Mouse (Mus musculus): ENCODE results near the gene Phf19. TPM values are rescaled to one million over a fixed set of nuclear protein-coding genes. Genes with fewer than 3 reads are reported as not detected.

The Phf19 gene
- total RNA-seq, 1 experiment: 3.7 TPM

DNA sequence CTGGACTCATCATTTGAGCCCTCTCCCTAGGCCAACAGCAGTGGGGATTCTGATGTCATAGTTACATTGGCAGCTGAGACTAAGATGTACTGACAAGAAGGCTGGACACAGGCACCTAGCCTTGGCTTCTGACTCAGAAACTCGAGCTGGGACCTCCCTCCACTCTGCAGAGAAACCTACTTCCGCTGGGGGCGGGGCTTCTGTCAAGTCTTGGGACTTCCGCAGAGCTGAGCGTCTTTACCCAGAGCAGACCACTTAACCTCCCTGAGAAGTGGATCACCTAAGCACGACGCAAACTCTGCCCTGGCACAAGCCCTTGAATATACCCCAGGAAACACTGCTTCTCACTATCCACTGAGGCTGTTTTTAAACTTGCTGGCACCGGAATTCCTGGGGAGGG, 30.9 kb upstream of the Phf19 start:
- peak overlapping the region; percentile 28; the same call in 1 of the 2 replicates for H3K27ac ChIP-seq (ENCODE audit: insufficient read depth, low read depth, low read length, poor library complexity, severe bottlenecking)
- no peaks in the 10 kb centered on the region for H3K36me3 ChIP-seq (ENCODE audit: control insufficient read depth, insufficient read depth, low read length, poor library complexity, severe bottlenecking)
- no peak overlapping the region; the same call in 1 of the 2 replicates for H3K9ac ChIP-seq (ENCODE audit: insufficient read depth, low read depth, low read length, poor library complexity, severe bottlenecking)
- TF ChIP-seq ZC3H11A (IDR thresholded peaks at IDR 0.05; ENCODE audit: borderline replicate concordance, low read depth, low read length): no peak
- TF ChIP-seq MAFK (IDR thresholded peaks at IDR 0.05; ENCODE audit: insufficient read depth, low read depth, low read length): no peak
- no peak for TF ChIP-seq ZNF384 (IDR thresholded peaks at IDR 0.05; ENCODE audit: low read depth, low read length)
- no peak for TF ChIP-seq HCFC1 (IDR thresholded peaks at IDR 0.05; ENCODE audit: borderline replicate concordance, insufficient read depth, low read length)
- no peak for TF ChIP-seq CHD2 (IDR thresholded peaks at IDR 0.05; ENCODE audit: low read depth, low read length)
- peak; percentile 50 for DNase-seq (ENCODE audit: low read depth, low spot score)
- peaks cover 10 to 45% of the 10 kb centered on the region in 2 experiments for H3K4me1 ChIP-seq (ENCODE audit: control insufficient read depth in 2 of 2, insufficient read depth in 2 of 2, low read length in 2 of 2, poor library complexity in 1 of 2)
- H3K9me3 ChIP-seq (ENCODE audit: control insufficient read depth, insufficient read depth, low read depth, low read length): no peaks in the 10 kb centered on the region
- H3K4me3 ChIP-seq (ENCODE audit: insufficient read depth in 1 of 2, low read depth in 1 of 2, low read length in 2 of 2, poor library complexity in 1 of 2, severe bottlenecking in 1 of 2): peak overlapping the region in 1 of 2 experiments; percentile 25; a peak in 1 of 4 replicates
- in situ Hi-C loops (cut with MboI; ENCODE audit: low sequenced_read_pairs in 2 of 2, unreplicated experiment in 2 of 2): no loop called here

DNA sequence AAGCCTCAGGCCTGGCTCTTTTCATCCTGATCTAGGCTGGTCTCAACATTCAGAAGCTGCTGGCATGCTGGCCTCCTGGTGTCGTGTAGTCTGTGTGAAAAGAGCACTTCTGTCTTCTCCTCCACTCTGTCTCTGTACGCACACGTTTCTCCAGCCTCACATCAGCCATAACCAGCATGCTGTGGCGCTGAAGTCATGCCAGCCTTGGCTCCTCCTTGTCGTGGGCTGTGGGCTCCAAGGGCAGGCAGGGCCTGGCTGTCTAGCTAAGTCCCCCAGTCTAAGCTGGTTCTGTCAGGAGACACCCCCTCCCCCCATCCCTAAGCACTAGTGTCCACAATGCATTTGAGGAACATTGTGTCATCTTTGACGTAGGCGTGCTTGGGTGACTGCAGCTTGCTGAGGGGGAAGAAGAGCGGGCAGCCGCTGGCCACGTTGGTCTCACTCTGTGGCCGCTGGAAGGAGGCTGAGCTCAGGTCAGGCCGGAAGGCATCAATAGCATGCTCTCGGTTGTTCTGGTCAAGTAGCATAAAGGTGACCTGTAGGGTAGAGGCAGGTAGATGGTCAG, 29.8 kb upstream of the Phf19 start:
- H3K27ac ChIP-seq (ENCODE audit: insufficient read depth, low read depth, low read length, poor library complexity, severe bottlenecking): no peak overlapping the region
- no peaks in the 10 kb centered on the region for H3K36me3 ChIP-seq (ENCODE audit: control insufficient read depth, insufficient read depth, low read length, poor library complexity, severe bottlenecking)
- no peak overlapping the region for H3K4me3 ChIP-seq (ENCODE audit: insufficient read depth in 1 of 2, low read depth in 1 of 2, low read length in 2 of 2, poor library complexity in 1 of 2, severe bottlenecking in 1 of 2)
- TF ChIP-seq HCFC1 (IDR thresholded peaks at IDR 0.05; ENCODE audit: borderline replicate concordance, insufficient read depth, low read length) (no peak), CHD2 (IDR thresholded peaks at IDR 0.05; ENCODE audit: low read depth, low read length) (no peak)
- no peak overlapping the region for H3K9ac ChIP-seq (ENCODE audit: insufficient read depth, low read depth, low read length, poor library complexity, severe bottlenecking)
- H3K9me3 ChIP-seq (ENCODE audit: control insufficient read depth, insufficient read depth, low read depth, low read length): no peaks in the 10 kb centered on the region
- in situ Hi-C loops (cut with MboI; ENCODE audit: low sequenced_read_pairs in 2 of 2, unreplicated experiment in 2 of 2): no loop called here
- peaks cover 10 to 45% of the 10 kb centered on the region in 2 experiments for H3K4me1 ChIP-seq (ENCODE audit: control insufficient read depth in 2 of 2, insufficient read depth in 2 of 2, low read length in 2 of 2, poor library complexity in 1 of 2)
- no peak for DNase-seq (ENCODE audit: low read depth, low spot score)

DNA sequence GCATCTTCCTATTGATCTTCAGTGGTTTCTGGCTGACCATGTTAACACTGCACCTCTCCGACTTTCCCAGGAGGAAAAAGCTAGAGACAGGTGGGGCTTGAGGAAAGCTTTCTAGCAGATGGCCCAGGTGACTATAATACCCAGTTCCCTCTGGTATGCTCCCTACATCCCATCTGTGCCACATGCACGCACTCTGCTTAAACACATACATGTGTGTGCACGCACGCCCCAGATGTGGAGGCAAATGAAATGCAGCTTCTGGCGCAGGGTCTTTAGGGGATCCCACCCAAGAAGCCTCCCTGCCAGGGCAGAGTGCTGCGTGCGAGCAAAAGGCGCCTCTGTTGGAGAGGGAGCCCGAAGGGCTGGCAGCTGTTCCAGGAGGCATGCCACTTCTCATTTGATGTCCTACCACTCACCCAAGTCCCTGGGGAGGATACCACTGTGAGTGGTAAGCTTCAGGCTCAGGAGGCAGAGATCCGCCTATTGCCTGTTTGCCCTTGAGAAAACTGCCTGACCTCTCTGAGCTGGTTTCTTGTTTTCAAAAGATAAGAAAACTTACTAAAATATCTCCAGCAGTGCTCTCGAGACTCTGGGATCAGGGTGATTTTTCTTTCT, 27.3 kb upstream of the Phf19 start:
- Histone ChIP-seq H3K9ac (ENCODE audit: insufficient read depth, low read depth, low read length, poor library complexity, severe bottlenecking) (no peak overlapping the region), H3K36me3 (ENCODE audit: control insufficient read depth, insufficient read depth, low read length, poor library complexity, severe bottlenecking) (no peaks in the 10 kb centered on the region), H3K4me1 (ENCODE audit: control insufficient read depth in 2 of 2, insufficient read depth in 2 of 2, low read length in 2 of 2, poor library complexity in 1 of 2) (peaks cover 10 to 43% of the 10 kb centered on the region in 2 experiments), H3K9me3 (ENCODE audit: control insufficient read depth, insufficient read depth, low read depth, low read length) (no peaks in the 10 kb centered on the region), H3K27ac (ENCODE audit: insufficient read depth, low read depth, low read length, poor library complexity, severe bottlenecking) (no peak overlapping the region), H3K4me3 (ENCODE audit: insufficient read depth in 1 of 2, low read depth in 1 of 2, low read length in 2 of 2, poor library complexity in 1 of 2, severe bottlenecking in 1 of 2) (no peak overlapping the region)
- in situ Hi-C loops (cut with MboI; ENCODE audit: low sequenced_read_pairs in 2 of 2, unreplicated experiment in 2 of 2): no loop called here
- TF ChIP-seq MAFK (IDR thresholded peaks at IDR 0.05; ENCODE audit: insufficient read depth, low read depth, low read length) (no peak), CHD2 (IDR thresholded peaks at IDR 0.05; ENCODE audit: low read depth, low read length) (no peak), ZC3H11A (IDR thresholded peaks at IDR 0.05; ENCODE audit: borderline replicate concordance, low read depth, low read length) (no peak), ZNF384 (IDR thresholded peaks at IDR 0.05; ENCODE audit: low read depth, low read length) (no peak), HCFC1 (IDR thresholded peaks at IDR 0.05; ENCODE audit: borderline replicate concordance, insufficient read depth, low read length) (no peak)
- no peak for DNase-seq (ENCODE audit: low read depth, low spot score)

DNA sequence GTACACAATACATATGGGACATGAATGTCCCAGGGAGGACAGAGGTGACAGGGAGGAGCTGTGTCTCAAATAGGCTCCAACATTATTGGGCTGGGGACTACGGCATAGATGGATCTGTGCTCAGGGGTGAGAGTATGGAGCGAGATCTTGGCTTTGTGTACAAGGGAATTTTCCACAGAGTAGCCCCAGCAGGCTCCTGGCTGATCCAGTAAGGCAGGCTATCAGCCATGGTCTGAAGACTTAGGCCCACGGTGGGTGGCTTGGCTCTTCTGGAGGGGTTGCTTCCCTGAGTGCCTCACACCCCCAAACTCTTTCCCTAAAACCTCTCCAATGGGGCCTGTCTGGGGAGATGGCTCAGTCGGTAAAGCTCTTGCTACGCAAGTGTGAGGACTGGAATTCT, 26.4 kb upstream of the Phf19 start:
- no peak overlapping the region for H3K9ac ChIP-seq (ENCODE audit: insufficient read depth, low read depth, low read length, poor library complexity, severe bottlenecking)
- DNase-seq (ENCODE audit: low read depth, low spot score): no peak
- H3K36me3 ChIP-seq (ENCODE audit: control insufficient read depth, insufficient read depth, low read length, poor library complexity, severe bottlenecking): no peaks in the 10 kb centered on the region
- H3K4me1 ChIP-seq (ENCODE audit: control insufficient read depth in 2 of 2, insufficient read depth in 2 of 2, low read length in 2 of 2, poor library complexity in 1 of 2): peaks cover 7 to 40% of the 10 kb centered on the region in 2 experiments; a peak in 3 of 4 replicates
- no peak overlapping the region for H3K27ac ChIP-seq (ENCODE audit: insufficient read depth, low read depth, low read length, poor library complexity, severe bottlenecking)
- in situ Hi-C loops (cut with MboI; ENCODE audit: low sequenced_read_pairs in 2 of 2, unreplicated experiment in 2 of 2): no loop called here
- no peak overlapping the region for H3K4me3 ChIP-seq (ENCODE audit: insufficient read depth in 1 of 2, low read depth in 1 of 2, low read length in 2 of 2, poor library complexity in 1 of 2, severe bottlenecking in 1 of 2)
- no peaks in the 10 kb centered on the region for H3K9me3 ChIP-seq (ENCODE audit: control insufficient read depth, insufficient read depth, low read depth, low read length)
- TF ChIP-seq CHD2 (IDR thresholded peaks at IDR 0.05; ENCODE audit: low read depth, low read length) (no peak), MAFK (IDR thresholded peaks at IDR 0.05; ENCODE audit: insufficient read depth, low read depth, low read length) (no peak), HCFC1 (IDR thresholded peaks at IDR 0.05; ENCODE audit: borderline replicate concordance, insufficient read depth, low read length) (no peak), ZC3H11A (IDR thresholded peaks at IDR 0.05; ENCODE audit: borderline replicate concordance, low read depth, low read length) (no peak), ZNF384 (IDR thresholded peaks at IDR 0.05; ENCODE audit: low read depth, low read length) (no peak)

Measured in ES-E14 (cell line).